Mouse (Mus musculus) ES-Bruce4 (cell line): ENCODE data around the gene Cers1. TPM values are rescaled to one million over a fixed set of nuclear protein-coding genes. Genes with fewer than 3 reads are reported as not detected.
A peak's percentile ranks its signal among the peaks of the same experiment; 100 is the strongest.

ENCODE experiments used
- H3K27ac ChIP-seq: 2 replicates; pipeline ENCODE4 v1.5.1; 2012; ENCODE audit warnings: low read length, inconsistent platforms; ENCODE audit not compliant: insufficient read depth
- H3K27me3 ChIP-seq: 2 replicates; pipeline ENCODE4 v1.6.1; 2012; ENCODE audit warnings: mild to moderate bottlenecking, low read length, inconsistent platforms; ENCODE audit not compliant: control insufficient read depth, poor library complexity, insufficient read depth, severe bottlenecking
- H3K36me3 ChIP-seq: 2 replicates; pipeline ENCODE4 v1.6.1; 2012; ENCODE audit warnings: inconsistent platforms, mild to moderate bottlenecking, low read length, moderate library complexity; ENCODE audit not compliant: control insufficient read depth, poor library complexity, insufficient read depth, severe bottlenecking
- H3K4me1 ChIP-seq: one replicate; pipeline ENCODE4 v1.8.1; 2011; ENCODE audit warnings: low read length; ENCODE audit not compliant: control insufficient read depth, insufficient read depth
- H3K4me3 ChIP-seq: 2 replicates; pipeline ENCODE4 v1.5.1; 2011; ENCODE audit warnings: low read depth, mild to moderate bottlenecking, low read length
- H3K9ac ChIP-seq: 2 replicates; pipeline ENCODE4 v1.6.1; 2012; ENCODE audit warnings: low read depth, mild to moderate bottlenecking, inconsistent platforms; ENCODE audit not compliant: poor library complexity, severe bottlenecking
- H3K9me3 ChIP-seq: replicated peaks from 2 replicates; pipeline ENCODE4 v1.6.1; 2012; ENCODE audit warnings: mild to moderate bottlenecking, low read length, inconsistent platforms; ENCODE audit not compliant: control insufficient read depth, poor library complexity, insufficient read depth, severe bottlenecking
- CTCF ChIP-seq: IDR thresholded peaks from one replicate; pipeline ENCODE4 v1.8.1; 2011; ENCODE audit warnings: low read depth, low read length
- EP300 ChIP-seq: IDR thresholded peaks from 2 replicates; pipeline ENCODE4 v1.6.1; 2011; ENCODE audit warnings: low read depth, low read length; ENCODE audit not compliant: insufficient read depth
- POLR2A ChIP-seq: IDR thresholded peaks from one replicate; pipeline ENCODE4 v1.8.1; 2011; ENCODE audit warnings: low read length; ENCODE audit not compliant: insufficient read depth
- polyA plus RNA-seq: library from polyadenylated mRNA; stranded (reverse); fragments of >200 nt; gene quantifications from 2 replicates; pipeline ENCODE4 v1.2.4, GENCODE M21; 2011; ENCODE audit warnings: low read depth; ENCODE audit not compliant: missing spikeins, insufficient read depth, insufficient read length

The Cers1 gene
- polyA plus RNA-seq, 1 experiment = 3.4 TPM

DNA sequence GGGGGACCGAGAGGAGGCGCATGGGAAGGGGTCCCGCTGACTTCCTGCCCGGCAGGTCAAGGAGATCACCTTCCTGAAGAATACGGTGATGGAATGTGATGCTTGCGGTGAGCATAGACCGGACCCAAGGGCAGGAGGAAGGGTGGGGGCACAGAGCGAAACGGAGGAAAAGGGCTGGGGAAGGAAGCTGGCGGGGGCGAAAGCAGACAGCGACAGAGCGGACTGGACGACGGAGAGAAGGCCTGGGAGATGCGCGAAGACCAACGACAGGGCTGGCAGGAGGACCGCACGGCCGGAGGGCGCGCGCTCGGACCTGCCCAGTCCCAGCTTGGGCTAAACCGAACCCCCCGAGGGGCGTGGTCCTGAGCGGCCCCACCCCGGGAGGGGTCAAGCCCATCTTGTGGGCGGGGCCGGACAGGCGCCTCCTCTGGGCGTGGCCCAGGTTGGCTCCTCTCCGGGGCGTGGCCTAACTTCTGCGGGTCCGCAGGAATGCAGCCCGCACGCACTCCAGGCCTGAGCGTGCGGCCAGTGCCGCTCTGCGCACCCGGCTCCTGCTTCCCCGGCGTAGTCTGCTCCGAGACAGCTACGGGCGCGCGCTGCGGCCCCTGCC lies 58.8 kb downstream of the Cers1 start:
- Histone ChIP-seq H3K27ac (no peak overlapping the region), H3K4me1 (no peaks in the 10 kb centered on the region), H3K4me3 (peak overlapping the region; percentile 74), H3K9ac (peak overlapping the region; percentile 14), H3K36me3 (no peaks in the 10 kb centered on the region), H3K9me3 (no peaks in the 10 kb centered on the region), H3K27me3 (0 out of 2 replicates have a peak, but pooled peaks cover 4% of the 10 kb centered on the region)
- peak; percentile 71 for TF ChIP-seq POLR2A
- no peak for TF ChIP-seq CTCF
- TF ChIP-seq EP300 = peak; percentile 27; the same call in 1 of the 2 replicates

DNA sequence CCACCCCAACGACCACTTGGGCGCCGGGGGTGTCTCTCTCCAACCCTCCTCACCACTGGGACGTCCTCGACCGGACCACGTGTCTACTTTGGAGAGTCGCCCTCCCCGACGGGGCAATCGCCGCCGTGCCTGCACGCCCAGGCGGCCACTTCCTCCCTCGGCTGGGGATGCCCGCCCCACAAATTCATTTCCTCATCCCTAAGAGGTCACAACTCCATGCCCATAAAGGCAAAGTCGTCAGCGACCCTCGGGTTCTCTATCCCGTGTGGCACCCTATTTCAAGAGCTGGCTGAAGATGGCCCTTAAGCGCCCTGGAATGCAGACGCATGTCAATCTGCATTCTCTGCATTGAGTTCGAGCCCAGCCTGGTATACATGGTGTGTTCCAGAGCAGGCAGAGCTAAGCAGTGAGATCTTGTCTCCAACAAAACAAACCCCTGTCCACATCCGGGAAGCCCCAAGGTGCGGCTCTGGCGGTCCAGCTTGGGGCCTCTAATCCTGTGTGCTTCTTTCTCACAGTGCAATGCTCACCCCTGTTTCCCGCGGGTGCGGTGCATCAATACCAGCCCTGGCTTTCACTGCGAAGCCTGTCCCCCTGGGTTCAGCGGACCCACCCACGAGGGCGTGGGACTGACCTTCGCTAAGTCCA lies 59.8 kb downstream of the Cers1 start:
- H3K9me3 ChIP-seq = no peaks in the 10 kb centered on the region
- no peaks in the 10 kb centered on the region for H3K36me3 ChIP-seq
- no peak for TF ChIP-seq EP300
- no peak for TF ChIP-seq CTCF
- no peak for TF ChIP-seq POLR2A
- peak overlapping the region; percentile 33 for H3K4me3 ChIP-seq
- H3K27ac ChIP-seq = no peak overlapping the region
- H3K4me1 ChIP-seq = no peaks in the 10 kb centered on the region
- 0 out of 2 replicates have a peak, but pooled peaks cover 4% of the 10 kb centered on the region for H3K27me3 ChIP-seq
- H3K9ac ChIP-seq = 0 out of 2 replicates have a peak overlapping the region, but pooled peaks have one; percentile 5

DNA sequence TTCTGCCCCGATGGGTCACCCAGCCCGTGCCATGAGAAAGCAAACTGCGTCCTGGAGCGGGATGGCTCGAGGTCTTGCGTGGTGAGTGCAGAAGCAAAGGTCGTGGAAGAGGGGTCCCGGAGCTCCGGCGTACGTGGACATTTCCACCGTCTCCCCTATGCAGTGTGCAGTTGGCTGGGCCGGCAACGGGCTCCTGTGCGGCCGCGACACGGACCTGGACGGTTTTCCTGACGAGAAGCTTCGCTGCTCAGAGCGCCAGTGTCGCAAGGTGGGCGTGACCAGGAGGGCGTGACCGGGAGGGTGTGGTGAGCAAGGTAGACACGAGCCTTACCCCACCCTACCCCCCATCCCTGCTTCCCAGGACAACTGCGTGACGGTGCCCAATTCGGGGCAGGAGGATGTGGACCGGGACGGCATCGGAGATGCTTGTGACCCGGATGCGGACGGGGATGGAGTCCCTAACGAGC lies 60.7 kb downstream of the Cers1 start:
- peak overlapping the region; percentile 17 for H3K4me3 ChIP-seq
- H3K9me3 ChIP-seq = no peaks in the 10 kb centered on the region
- 0 out of 2 replicates have a peak, but pooled peaks cover 4% of the 10 kb centered on the region for H3K27me3 ChIP-seq
- no peaks in the 10 kb centered on the region for H3K36me3 ChIP-seq
- TF ChIP-seq CTCF (no peak), POLR2A (no peak), EP300 (no peak)
- H3K4me1 ChIP-seq = no peaks in the 10 kb centered on the region
- H3K27ac ChIP-seq = no peak overlapping the region
- no peak overlapping the region for H3K9ac ChIP-seq

DNA sequence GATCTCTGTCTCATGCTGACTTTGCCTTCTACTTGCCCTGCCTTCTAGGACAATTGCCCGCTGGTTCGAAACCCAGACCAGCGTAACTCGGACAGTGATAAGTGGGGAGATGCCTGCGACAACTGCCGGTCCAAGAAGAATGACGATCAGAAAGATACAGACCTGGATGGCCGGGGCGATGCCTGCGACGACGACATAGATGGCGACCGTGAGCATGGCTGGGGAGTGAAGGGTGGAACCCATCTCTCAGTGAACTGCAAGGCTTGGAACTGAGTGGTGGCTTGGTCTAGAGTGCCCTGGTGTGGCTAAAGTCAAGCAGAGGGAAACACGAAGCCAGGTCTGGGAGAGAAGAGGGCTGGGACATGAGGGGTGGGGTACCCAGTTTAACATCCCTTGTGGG lies 61.5 kb downstream of the Cers1 start:
- Histone ChIP-seq H3K27ac (no peak overlapping the region), H3K36me3 (no peaks in the 10 kb centered on the region), H3K9me3 (no peaks in the 10 kb centered on the region), H3K9ac (no peak overlapping the region), H3K27me3 (0 out of 2 replicates have a peak, but pooled peaks cover 4% of the 10 kb centered on the region), H3K4me3 (no peak overlapping the region), H3K4me1 (no peaks in the 10 kb centered on the region)
- TF ChIP-seq EP300 (no peak), CTCF (peak; percentile 57)

DNA sequence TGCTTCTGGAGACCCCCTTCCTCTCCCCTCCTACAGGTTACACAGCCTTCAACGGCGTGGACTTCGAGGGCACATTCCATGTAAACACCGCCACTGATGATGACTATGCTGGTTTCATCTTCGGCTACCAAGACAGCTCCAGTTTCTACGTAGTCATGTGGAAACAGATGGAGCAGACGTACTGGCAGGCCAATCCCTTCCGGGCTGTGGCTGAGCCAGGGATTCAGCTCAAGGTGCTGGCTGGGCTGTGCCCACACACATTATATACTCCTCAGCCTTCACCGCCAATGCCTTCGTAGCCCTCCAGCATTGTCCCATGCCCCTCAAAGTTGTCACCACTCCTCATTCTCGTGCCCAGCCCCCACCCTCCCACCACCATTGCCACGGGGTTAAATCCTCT lies 64.5 kb downstream of the Cers1 start:
- Histone ChIP-seq H3K4me3 (no peak overlapping the region), H3K27me3 (no peaks in the 10 kb centered on the region), H3K27ac (no peak overlapping the region), H3K9me3 (no peaks in the 10 kb centered on the region), H3K9ac (no peak overlapping the region), H3K36me3 (no peaks in the 10 kb centered on the region), H3K4me1 (no peaks in the 10 kb centered on the region)
- no peak for TF ChIP-seq EP300
- no peak for TF ChIP-seq CTCF
- no peak for TF ChIP-seq POLR2A

Other genes starting within 250 kb of the Cers1 start
- 0.99 and 1.4 TPM in 2 replicates for gene Tm6sf2, start 242.9 kb upstream of the Cers1 start, polyA plus RNA-seq
- gene Hapln4, start 232.3 kb upstream of the Cers1 start, polyA plus RNA-seq = 2.2 TPM in 2 replicates
- gene Ncan, start 194.9 kb upstream of the Cers1 start, polyA plus RNA-seq = 1.4 and 1.6 TPM in 2 replicates
- gene Nr2c2ap, start 184.4 kb upstream of the Cers1 start, polyA plus RNA-seq = 38.0 and 42.7 TPM in 2 replicates
- 7.9 and 8.2 TPM in 2 replicates for gene Rfxank, start 176.6 kb upstream of the Cers1 start, polyA plus RNA-seq
- 24.1 and 28.3 TPM in 2 replicates for gene Borcs8, start 176.3 kb upstream of the Cers1 start, polyA plus RNA-seq
- gene Mef2b, start 176.1 kb upstream of the Cers1 start, polyA plus RNA-seq = 4.4 and 5.8 TPM in 2 replicates
- 36.5 and 43.1 TPM in 2 replicates for gene Tmem161a, start 143.4 kb upstream of the Cers1 start, polyA plus RNA-seq
- gene Slc25a42, start 103.5 kb upstream of the Cers1 start, polyA plus RNA-seq = 7.8 and 9.3 TPM in 2 replicates
- 46.0 and 47.2 TPM in 2 replicates for gene Sugp2, start 81.5 kb upstream of the Cers1 start, polyA plus RNA-seq
- gene Armc6, start 81.3 kb upstream of the Cers1 start, polyA plus RNA-seq = 5.7 and 11.8 TPM in 2 replicates
- 37.9 and 40.0 TPM in 2 replicates for gene Homer3, start 32.9 kb upstream of the Cers1 start, polyA plus RNA-seq
- 45.3 and 50.5 TPM in 2 replicates for gene Ddx49, start 13.3 kb upstream of the Cers1 start, polyA plus RNA-seq
- 115 and 117 TPM in 2 replicates for gene Cope, start 13.3 kb upstream of the Cers1 start, polyA plus RNA-seq
- 1.0 TPM in 1 of 2 replicates, not detected in the other for gene Gdf1, start 14.0 kb downstream of the Cers1 start, polyA plus RNA-seq
- gene Upf1, start 37.5 kb downstream of the Cers1 start, polyA plus RNA-seq = 46.3 and 50.1 TPM in 2 replicates
- gene Comp, start 57.8 kb downstream of the Cers1 start, polyA plus RNA-seq = 1.4 and 2.0 TPM in 2 replicates
- 7.7 and 9.6 TPM in 2 replicates for gene Crtc1, start 123.8 kb downstream of the Cers1 start, polyA plus RNA-seq
- 27.4 and 33.7 TPM in 2 replicates for gene Klhl26, start 161.2 kb downstream of the Cers1 start, polyA plus RNA-seq
- gene Tmem59l, start 171.6 kb downstream of the Cers1 start, polyA plus RNA-seq = 3.3 and 4.2 TPM in 2 replicates
- gene Crlf1, start 177.4 kb downstream of the Cers1 start, polyA plus RNA-seq = 6.1 and 7.5 TPM in 2 replicates
- 40.0 and 43.7 TPM in 2 replicates for gene Rex1bd, start 191.0 kb downstream of the Cers1 start, polyA plus RNA-seq
- gene Uba52, start 195.0 kb downstream of the Cers1 start, polyA plus RNA-seq = 1,157 and 1,272 TPM in 2 replicates
- gene Fkbp8, start 211.9 kb downstream of the Cers1 start, polyA plus RNA-seq = 80.5 and 87.3 TPM in 2 replicates
- 57.4 and 63.5 TPM in 2 replicates for gene Kxd1, start 212.2 kb downstream of the Cers1 start, polyA plus RNA-seq
- 12.4 and 13.2 TPM in 2 replicates for gene Ell, start 223.7 kb downstream of the Cers1 start, polyA plus RNA-seq